Mouse (Mus musculus) embryonic facial prominence, embryonic 11.5 days (tissue): ENCODE results near the gene Sf3a3. TPM values are rescaled to one million over a fixed set of nuclear protein-coding genes. Genes with fewer than 3 reads are reported as not detected.

Experiments
- microRNA counts: library from miRNA; unstranded; fragments of <30 nt; microRNA quantifications from one replicate; lab custom pipeline; 2016
- microRNA-seq: library from miRNA; unstranded; fragments of <30 nt; microRNA quantifications from one replicate; pipeline ENCODE4, GENCODE M21; 2016; ENCODE audit warnings: borderline number of aligned reads
- polyA plus RNA-seq: library from polyadenylated mRNA; unstranded; fragments of >200 nt; fragmentation: Nextera tagmentation; extraction: Ambion mirVana; gene quantifications from 2 replicates; pipeline ENCODE4 v1.2.1, GENCODE M21; 2014

Gene Sf3a3
- polyA plus RNA-seq, 1 experiment from 2014 or later: 236 TPM

MicroRNAs encoded within 50 kb of the gene (microRNA counts, 519-probe panel; counts per million panel counts)
- microRNA mmu-miR-697 (lab: Ali Mortazavi, UCI): not detected
- microRNA mmu-miR-698 (lab: Ali Mortazavi, UCI): not detected

Small RNA genes lying within 50 kb of the gene (microRNA-seq; reads per million reads assigned to microRNA genes)
- gene Gm24721 (not detected), gene Mir697 (not detected), gene Mir698 (not detected)

Other genes with a start within 250 kb of the Sf3a3 start
- gene 3100002H09Rik, start 104.0 kb upstream of the Sf3a3 start, polyA plus RNA-seq: not detected in 2 replicates
- 2.1 and 3.4 TPM in 2 replicates for gene Pou3f1, start 58.0 kb upstream of the Sf3a3 start, polyA plus RNA-seq
- 77.1 and 90.3 TPM in 2 replicates for gene Utp11, start 21.2 kb upstream of the Sf3a3 start, polyA plus RNA-seq
- 9.7 and 10.7 TPM in 2 replicates for gene Fhl3, start 14.1 kb upstream of the Sf3a3 start, polyA plus RNA-seq
- gene Inpp5b, start 27.1 kb downstream of the Sf3a3 start, polyA plus RNA-seq: 26.2 and 28.2 TPM in 2 replicates
- gene Mtf1, start 87.3 kb downstream of the Sf3a3 start, polyA plus RNA-seq: 12.3 and 12.6 TPM in 2 replicates
- 39.9 and 41.0 TPM in 2 replicates for gene Yrdc, start 135.9 kb downstream of the Sf3a3 start, polyA plus RNA-seq
- 39.8 and 43.3 TPM in 2 replicates for gene 1110065P20Rik, start 136.4 kb downstream of the Sf3a3 start, polyA plus RNA-seq
- gene Maneal, start 147.4 kb downstream of the Sf3a3 start, polyA plus RNA-seq: 1.9 and 2.4 TPM in 2 replicates
- gene Epha10, start 166.1 kb downstream of the Sf3a3 start, polyA plus RNA-seq: 0.55 and 0.68 TPM in 2 replicates
- gene 9930104L06Rik, start 222.3 kb downstream of the Sf3a3 start, polyA plus RNA-seq: 3.8 and 5.5 TPM in 2 replicates
- gene Cdca8, start 224.5 kb downstream of the Sf3a3 start, polyA plus RNA-seq: 191 and 200 TPM in 2 replicates